Mouse (Mus musculus) kidney, postnatal 14 days (tissue): ENCODE results near the gene Vmn1r210.
"Not testable (repeated sequence)": the region's sequence is repeated elsewhere in the genome, so short reads cannot be mapped to it uniquely, and the experiment has no call there.

Experiments
- DNase-seq: peaks from one replicate; pipeline ENCODE4 v3.0.0; 2022; ENCODE audit warnings: mixed read lengths

The Vmn1r210 gene

DNA sequence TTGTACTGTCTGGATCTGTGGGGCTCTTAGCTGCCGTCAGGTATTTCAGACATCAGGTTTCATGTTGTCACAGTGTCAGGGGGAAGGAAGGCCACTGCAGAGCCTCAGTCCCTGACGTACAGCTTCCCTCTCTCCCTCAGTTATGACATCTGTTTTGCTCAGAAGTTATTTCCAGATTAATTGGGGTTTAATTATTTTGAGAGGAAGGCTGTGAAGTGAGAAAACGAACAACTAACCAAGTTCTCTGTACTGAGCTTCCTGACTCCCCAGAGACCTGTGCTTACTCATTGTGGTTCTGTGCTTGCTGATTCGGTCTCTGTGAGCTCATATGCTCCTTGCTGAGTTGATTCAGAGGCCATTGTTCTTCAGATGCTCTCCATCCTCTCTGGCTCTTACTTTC lies at the start of gene Vmn1r210:
Gene Vmn1r210 (minus strand): TSS at position 101 of the 400 bp plus-strand sequence.
- DNase-seq: no peak

DNA sequence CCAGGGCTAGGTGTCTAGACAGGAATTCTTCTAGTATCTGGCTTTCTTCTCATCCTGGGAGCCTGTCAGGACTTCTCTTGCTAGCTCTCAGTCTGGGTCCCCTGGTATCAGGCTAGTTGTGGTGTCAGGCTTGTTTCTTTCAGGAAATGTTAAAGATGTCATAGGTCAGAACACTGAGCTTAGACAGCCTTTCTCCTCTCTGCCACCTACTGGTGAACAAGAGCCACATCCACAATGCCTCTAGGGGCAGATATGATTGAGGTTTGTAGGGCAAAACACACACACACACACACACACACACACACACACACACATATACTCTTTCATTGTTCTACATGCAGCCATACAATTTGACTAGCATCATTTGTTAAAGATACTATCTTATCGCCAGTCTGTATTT lies 48.1 kb upstream of the Vmn1r210 start:
- DNase-seq: no peak

DNA sequence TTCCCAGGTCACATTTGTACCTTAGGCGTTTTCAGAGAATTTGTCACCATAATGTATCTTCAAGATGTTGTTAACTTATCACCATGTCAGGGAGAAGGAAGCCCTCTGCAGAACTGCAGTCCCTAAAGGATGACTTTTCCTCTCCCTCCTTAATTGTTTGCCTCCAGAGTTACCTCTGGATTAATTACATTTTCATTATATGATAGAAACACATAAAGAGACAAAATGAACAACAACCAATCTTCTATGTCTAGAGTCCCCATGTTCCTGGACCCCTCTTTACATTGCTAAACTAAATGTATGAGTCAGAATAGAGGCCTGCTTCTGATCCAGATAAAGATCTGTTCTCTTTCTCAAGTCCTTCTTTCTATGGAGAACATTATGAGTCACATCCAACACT lies 26.3 kb upstream of the Vmn1r210 start, which contains the start of gene Vmn1r211:
Gene Vmn1r211 (minus strand): TSS at position 101 of the 400 bp plus-strand sequence.
- no peak for DNase-seq

DNA sequence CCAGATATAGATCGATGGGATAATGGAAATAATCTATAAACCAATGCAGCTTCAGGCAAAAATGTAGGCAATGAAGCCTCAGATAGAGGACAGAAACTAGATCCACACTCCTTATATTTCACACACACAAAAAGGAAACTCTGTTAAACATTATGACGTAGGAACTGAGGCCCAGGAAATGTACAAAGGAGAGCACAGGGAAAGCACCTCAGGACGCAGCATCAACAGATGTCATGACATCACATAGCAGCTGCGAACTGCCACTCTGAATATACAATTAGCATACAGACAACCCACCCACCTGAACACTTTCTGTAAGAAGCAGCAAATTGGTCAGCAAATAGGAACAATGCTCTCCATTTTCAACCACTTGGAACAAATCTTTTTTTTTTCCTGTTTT lies 23.6 kb upstream of the Vmn1r210 start:
- no peak for DNase-seq

DNA sequence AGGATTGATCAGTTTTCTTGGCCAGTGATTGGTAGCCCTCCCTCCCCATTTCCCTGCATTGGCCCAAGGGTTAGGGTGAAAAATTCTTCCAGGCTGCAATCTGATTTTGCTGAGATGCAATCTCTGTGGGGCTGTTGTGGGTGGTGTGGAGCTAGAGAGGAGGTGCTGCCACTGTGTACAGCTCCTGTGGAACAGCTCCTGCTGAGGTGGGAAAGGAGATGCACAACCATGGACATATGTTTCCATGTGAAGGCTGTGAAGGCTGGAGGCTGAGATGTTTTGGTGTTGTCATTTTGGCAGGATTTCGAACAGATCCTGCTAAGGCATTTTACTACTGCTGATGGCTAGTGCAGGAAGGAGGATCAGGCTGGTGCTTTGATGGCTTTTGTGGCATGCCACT lies 15.7 kb upstream of the Vmn1r210 start:
- no peak for DNase-seq

DNA sequence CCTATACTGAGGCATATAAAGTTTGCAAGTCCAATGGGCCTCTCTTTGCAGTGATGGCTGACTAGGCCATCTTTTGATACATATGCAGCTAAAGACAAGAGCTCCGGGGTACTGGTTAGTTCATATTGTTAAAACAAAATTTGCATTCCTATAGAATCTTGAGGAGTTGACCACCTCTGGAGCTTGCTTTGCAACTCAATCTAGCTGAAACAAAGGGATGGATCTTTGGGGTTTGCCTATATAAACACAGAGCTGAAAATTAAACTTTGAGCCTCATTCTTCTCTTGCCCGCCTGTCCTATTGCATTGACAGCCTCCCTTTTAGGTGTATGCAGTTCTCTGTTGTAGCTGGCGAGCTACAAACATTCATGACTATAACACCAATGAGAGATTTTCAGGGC lies 13.2 kb upstream of the Vmn1r210 start:
- not testable (repeated sequence) for DNase-seq

DNA sequence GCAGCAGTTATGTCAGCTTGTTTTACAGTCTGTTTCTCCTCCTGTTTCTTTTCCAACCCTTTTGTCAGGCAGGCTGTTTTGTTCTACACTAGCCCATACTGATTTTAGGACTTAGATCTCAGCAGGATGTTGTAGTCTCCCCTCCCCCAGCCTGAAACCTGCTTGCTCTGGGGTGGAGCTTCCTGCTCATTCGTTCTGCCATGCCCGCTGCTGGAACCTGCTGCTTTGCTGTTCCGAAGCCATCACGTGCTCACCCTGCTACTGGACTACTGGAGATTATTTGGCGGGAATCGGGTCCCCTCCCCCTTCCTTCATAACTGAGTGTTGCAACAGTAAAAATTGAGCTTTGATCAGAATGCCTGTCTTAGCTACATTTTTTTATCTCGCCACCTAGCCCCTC lies 1.8 kb downstream of the Vmn1r210 start:
- not testable (repeated sequence) for DNase-seq

DNA sequence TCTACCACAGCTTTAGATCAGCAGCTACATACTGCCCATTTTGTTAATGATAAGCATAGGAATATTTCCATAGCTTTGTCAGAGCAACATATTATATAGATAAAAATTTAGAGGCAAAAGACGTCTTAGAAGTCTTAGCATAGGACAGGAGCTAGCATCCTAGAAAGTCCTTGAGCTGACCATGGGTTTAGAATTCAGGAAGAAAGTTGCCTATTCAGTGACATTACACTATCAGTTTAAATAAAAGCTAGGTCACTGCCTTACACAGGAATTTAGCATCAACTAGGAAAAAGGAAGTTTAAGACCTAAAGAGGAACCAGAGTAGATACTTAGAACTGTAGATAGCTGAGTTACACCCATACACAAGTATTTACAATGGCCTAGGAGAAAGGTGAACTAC lies 9.5 kb downstream of the Vmn1r210 start:
- not testable (repeated sequence) for DNase-seq

DNA sequence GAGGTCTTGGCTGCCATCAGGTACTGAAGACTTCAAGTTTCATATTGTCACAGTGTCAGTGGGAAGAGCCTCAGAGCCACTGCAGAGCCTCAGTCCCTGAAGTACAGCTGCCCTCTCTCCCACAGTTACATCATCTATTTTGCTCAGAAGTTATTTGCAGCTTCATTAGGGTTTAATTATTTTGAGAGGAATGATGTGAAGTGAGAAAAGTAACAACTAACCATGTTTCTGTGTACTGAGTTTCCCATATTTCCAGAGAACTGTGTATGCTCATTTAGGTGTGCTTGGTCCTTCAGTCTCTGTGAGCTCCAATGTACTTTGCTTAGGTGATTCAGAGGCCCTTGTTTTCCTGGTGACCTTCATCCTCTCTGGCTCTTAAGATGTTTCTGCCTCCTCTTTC lies 21.6 kb downstream of the Vmn1r210 start, which contains the start of gene Vmn1r209:
Gene Vmn1r209 (minus strand): TSS at position 101 of the 400 bp plus-strand sequence.
- not testable (repeated sequence) for DNase-seq

DNA sequence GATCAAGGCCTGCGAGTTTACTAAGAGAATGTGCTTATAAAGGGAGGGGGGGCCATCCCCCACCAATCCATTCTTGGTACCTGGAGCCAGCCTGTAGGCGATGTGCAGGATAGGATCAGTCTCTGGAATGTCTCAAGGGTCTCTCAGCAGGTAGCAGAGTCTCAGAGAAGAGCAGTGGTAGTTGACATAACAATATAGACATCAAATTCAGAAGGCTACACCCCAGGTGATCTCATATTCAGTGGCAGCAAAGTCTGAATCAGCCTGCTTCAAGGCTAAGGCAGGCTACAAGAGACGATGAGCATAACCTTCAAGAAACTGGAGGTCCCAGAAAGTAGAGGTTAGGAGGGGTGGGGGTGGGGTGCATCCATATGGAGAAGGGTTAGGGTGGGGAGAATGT lies 43.1 kb downstream of the Vmn1r210 start:
- DNase-seq: not testable (repeated sequence)

DNA sequence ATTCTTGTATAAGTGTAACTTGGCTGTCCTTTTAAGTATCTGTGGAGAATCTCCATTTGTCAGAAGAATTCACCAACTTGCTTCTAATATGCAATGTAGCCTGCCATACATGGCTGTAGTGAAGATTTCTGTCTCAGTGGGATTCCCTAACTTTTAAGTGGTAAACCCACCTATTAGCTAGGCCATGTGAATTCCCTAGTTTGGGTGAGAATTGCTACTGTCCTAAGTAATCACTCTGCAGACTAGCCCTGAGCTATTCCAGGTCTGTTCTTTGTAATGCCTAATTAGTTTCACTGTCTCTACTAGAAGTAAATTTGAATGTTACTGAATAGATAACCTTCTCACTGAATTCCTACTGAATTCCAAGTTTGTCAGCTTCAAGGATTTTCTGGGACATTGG lies 47.0 kb downstream of the Vmn1r210 start:
- not testable (repeated sequence) for DNase-seq

DNA sequence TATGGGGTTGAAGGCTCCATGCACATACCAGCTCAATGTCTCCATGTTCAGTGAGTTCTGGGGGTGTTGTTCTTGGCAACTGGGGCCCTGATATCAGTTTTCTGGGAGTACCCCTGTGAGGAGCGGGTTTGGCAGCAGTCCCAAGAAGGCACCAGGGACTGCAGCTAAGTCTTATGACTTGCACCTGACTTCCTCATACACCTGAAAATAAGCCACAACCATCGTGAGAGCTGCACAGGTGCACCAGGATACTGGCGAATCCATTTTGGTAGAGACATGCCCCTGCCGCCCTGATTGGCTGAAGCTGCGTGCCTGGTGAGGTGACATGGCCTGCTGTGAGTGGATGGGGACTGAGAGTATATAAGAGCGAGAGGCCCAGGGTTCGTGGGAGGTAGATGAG lies 53.8 kb downstream of the Vmn1r210 start, which contains the start of gene Vmn1r208:
Gene Vmn1r208 (minus strand): TSS at position 101 of the 400 bp plus-strand sequence.
- not testable (repeated sequence) for DNase-seq
